Mouse (Mus musculus): ENCODE results near the gene Scrn1.

DNA sequence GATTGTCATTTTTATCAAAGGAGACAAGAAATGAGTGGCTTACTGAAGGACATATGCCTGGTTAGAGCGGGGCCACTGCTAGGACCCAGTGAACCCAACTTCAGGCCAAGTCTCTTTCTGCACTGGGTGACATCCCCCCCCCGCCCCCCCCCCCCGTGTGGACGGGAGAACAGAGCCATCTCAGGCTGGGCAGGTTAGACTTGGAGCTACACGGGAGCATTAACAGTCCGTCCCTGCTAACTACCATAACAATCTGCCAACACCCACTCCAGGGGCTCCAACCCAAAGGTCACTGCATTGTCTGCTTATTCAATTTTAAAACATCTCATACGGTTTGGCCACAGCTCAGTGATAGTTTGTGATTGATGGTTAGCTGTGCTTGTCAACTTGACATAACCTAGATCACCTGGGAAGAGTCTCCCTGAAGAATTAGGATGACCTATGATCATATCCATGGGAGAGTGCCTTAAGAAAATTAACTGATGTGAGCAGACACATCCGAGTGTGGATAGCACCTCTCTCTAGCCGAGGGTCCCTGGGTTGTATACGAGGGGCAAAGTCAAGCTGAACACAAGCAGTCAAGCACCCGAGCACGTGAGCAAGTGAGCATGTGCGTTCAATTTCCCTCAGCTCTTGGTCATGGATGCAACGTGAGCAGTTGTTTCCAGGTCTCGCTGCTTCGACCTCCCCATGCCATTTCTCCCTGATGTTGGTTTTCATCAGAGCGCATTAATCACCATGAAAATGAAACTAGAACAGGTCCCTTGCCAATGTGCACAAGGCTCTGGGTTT is 4.1 kb downstream of the Scrn1 start:
- TF ChIP-seq CTCF (IDR thresholded peaks at IDR 0.05; ENCODE audit: low read depth, low read length) (no peak), POLR2A (IDR thresholded peaks at IDR 0.05; ENCODE audit: extremely low read depth, insufficient read depth, low read length) (no peak)

All from liver, adult 2 months (tissue).